Mouse (Mus musculus): ENCODE data around the gene Gnat3. TPM values are rescaled to one million over a fixed set of nuclear protein-coding genes. Genes with fewer than 3 reads are reported as not detected.

Gnat3 gene
- polyA plus RNA-seq, 1 experiment from 2014 or later = not detected

Other genes with a start within 250 kb of the Gnat3 start
- gene Cd36, start 73.7 kb upstream of the Gnat3 start, polyA plus RNA-seq (2015; fragmentation: Nextera tagmentation; extraction: Ambion mirVana) = 125 and 164 TPM in 2 replicates

Data from heart, embryonic 15.5 days (tissue).